Mouse (Mus musculus): ENCODE results near the gene Hmgn3.

GRCm38 (mm10) chr9:83108821-83109220 is 37.7 kb downstream of the Hmgn3 start:
- TF ChIP-seq CTCF (IDR thresholded peaks at IDR 0.05), result no peak
- TF ChIP-seq POLR2A (IDR thresholded peaks at IDR 0.05; ENCODE audit: insufficient read depth, low read depth, low read length), result no peak
- no peak for TF ChIP-seq EP300 (IDR thresholded peaks at IDR 0.05; ENCODE audit: insufficient read depth, low read depth, low read length)

Data from heart, adult 2 months (tissue).